Mouse (Mus musculus) gastrocnemius, adult 2 months (tissue): ENCODE measurements around the gene Krt12. TPM values are rescaled to one million over a fixed set of nuclear protein-coding genes. Genes with fewer than 3 reads are reported as not detected.
A peak's percentile ranks its signal among the peaks of the same experiment; 100 is the strongest.

Experiments used
- DNase-seq: peaks from one replicate; pipeline ENCODE4 v3.0.0; 2022
- H3K27ac ChIP-seq: fragments of 200-600 bp; 2 replicates; pipeline ENCODE4 v1.8.1; 2022; ENCODE audit warnings: mild to moderate bottlenecking
- H3K4me3 ChIP-seq: fragments of 200-600 bp; 2 replicates; pipeline ENCODE4 v1.8.1; 2022; ENCODE audit warnings: mild to moderate bottlenecking, moderate library complexity
- CTCF ChIP-seq: fragments of 200-600 bp; IDR thresholded peaks from 2 replicates; pipeline ENCODE4 v1.8.1; 2022; ENCODE audit warnings: antibody characterized with exemption, mild to moderate bottlenecking, moderate library complexity
- intact Hi-C: fragments of 180-260 bp; cut with DNase I; formaldehyde crosslinking; loops from one replicate; pipeline ENCODE4 v1.15.1; 2025
- long read RNA-seq, 2 experiments: library from polyadenylated mRNA; stranded (forward); transcript quantifications; one replicate each; pipeline ENCODE4 v2.0.0; 2021
- total RNA-seq, 2 experiments: library from RNA; stranded (reverse); gene quantifications; 2 replicates each; pipeline ENCODE4 v1.2.3; 2021

Gene Krt12
- total RNA-seq = not detected
- long read RNA-seq, experiment 1 = 0 reads
- long read RNA-seq, experiment 2, partial matches to known transcripts = 1 of 1 reads
- long read RNA-seq, experiment 2, other reads (novel, unspliced or antisense) = 0 of 1 reads

DNA sequence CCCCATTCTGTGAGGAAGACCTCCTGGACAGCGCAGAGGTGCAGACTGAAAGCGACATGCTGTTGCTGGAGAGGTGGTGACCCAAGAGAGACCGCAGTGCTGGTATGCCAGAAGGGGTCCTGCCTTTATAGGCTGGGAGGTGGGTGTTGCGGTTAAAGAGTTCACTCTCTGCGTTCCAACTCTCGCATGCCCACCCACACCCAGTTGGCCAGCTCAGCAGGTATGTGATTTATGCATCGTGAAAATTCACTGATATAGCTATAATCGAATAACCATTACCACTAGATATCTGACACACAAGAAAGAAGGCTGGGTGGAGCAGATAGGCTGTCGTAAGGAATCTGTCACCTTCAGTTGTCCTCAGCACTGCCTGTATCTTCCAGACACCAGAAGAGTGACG is at the start of gene Krt12:
Krt12 (minus strand) TSS at position 101 of the 400 bp plus-strand sequence.
- H3K4me3 ChIP-seq = no peak within 1 kb of the TSS
- intact Hi-C loops = no loop called here
- TF ChIP-seq CTCF = no peak
- H3K27ac ChIP-seq = no peak within 1 kb of the TSS
- no peak for DNase-seq

DNA sequence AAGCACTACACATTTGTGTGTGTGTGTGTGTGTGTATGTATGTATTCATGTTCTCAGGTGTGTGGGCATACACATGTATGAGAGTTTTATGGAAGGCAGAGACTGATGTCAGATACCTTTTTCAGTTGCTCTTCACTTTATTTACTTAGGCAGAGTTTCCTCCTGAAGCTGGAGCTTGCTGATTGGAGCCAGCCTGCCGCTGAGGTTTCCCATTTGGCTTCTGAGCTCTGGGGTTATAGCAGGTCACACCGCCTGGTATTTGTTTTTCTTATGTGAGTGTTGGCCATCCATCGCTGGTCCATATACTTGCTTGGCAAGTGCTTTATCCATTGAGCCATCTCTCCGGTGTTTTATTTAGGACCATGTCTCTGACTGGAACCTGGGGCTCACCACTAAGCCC is 47.2 kb upstream of the Krt12 start:
- TF ChIP-seq CTCF = no peak
- no peak overlapping the region for H3K4me3 ChIP-seq
- DNase-seq = no peak
- no peak overlapping the region for H3K27ac ChIP-seq
- intact Hi-C loops = loop anchor here (5.0 to 10.0 kb wide), 3 partner anchors 106 to 828 kb away; no protein-coding TSS in a partner anchor

DNA sequence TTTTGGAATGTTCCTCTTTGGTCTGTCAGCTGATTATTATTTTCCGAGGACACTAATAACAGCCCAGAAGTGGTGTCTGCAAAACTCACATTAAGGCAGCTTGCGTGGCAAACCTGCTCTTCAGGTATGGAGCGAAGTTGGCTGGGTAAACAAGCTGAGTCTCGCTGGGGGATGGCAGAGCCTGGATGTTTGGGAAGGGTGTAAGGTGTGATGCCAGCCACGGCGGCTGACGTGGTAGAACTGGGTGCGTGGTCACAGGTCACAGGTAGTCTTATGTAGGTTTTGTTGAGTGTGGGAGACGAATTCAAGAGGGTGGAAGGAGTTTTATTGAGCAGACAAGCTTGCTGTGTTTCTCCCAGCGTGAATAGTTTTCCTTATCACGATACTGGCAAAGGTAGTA is 46.5 kb upstream of the Krt12 start:
- TF ChIP-seq CTCF = no peak
- no peak overlapping the region for H3K27ac ChIP-seq
- no peak overlapping the region for H3K4me3 ChIP-seq
- intact Hi-C loops = loop anchor here (5.0 to 10.0 kb wide), 3 partner anchors 106 to 829 kb away; no protein-coding TSS in a partner anchor
- no peak for DNase-seq

DNA sequence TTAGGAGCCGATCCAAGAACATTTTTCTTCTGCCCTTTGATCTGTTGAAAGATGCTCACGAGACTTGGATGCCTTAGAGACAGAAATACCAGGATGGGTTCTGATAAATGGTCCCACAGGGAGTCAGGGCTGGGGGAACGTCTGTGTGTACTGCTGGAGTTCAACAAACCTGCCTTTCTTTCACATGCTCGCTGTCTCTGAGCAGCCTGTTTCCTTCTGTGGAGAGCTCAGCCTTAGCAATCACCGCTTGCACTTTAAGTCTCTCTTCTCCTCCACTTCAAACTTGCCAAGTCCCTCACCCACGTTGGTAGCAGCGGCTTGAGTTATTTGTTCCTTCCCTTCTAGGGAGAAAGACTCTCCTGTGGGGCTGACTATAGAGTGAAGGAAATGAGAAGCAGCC is 44.3 kb upstream of the Krt12 start:
- no peak for DNase-seq
- no peak overlapping the region for H3K4me3 ChIP-seq
- intact Hi-C loops = loop anchor here (5.0 to 10.0 kb wide), 3 partner anchors 108 to 831 kb away; no protein-coding TSS in a partner anchor
- H3K27ac ChIP-seq = no peak overlapping the region
- no peak for TF ChIP-seq CTCF

DNA sequence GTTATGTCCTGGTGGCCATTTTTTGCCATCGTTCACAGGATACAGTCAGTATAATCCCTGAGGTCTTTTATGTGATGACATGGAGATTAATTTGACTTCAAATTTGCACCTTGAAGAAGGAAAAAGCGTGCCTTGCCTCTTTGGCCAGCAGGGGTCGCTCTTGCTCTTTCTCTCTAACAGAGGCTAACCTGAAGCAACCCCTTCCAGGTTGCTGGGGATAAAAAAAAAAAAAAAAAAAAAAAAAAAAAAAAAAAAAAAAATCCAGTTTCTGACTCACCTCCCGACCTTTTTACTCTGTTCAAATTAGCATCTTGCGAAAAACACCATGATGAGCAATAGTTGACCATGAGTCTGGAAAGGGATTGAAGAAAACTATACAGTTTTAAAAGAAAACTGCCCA is 42.8 kb upstream of the Krt12 start:
- peak; percentile 78 for TF ChIP-seq CTCF
- no peak overlapping the region for H3K27ac ChIP-seq
- H3K4me3 ChIP-seq = no peak overlapping the region
- DNase-seq = peak; percentile 71
- intact Hi-C loops = loop anchor here (2.0 to 10.0 kb wide), 5 partner anchors 110 to 832 kb away; no protein-coding TSS in a partner anchor

DNA sequence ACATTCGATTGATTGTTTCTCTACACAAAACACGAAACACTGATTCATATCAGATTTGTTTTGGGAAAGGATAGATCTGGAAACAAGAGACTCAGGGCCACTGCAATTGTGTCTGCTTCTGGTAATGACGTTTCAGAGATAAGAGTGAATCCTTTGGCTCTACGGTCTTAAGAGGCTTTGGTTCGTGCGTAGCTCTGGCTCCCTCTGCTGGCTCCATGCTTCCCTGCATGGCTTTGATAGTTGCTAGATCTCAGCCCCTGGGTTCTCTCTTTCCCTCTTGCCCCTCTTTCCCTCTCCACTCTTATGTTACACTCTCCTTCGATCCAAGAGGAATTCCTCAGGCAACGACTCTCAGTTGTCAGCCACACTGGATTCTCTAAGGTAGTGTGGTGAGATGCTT is 41.1 kb upstream of the Krt12 start:
- Histone ChIP-seq H3K27ac (no peak overlapping the region), H3K4me3 (no peak overlapping the region)
- peak; percentile 82 for TF ChIP-seq CTCF
- DNase-seq = peak; percentile 57
- intact Hi-C loops = loop anchor here (2.0 to 10.0 kb wide), 4 partner anchors 84 to 702 kb away; no protein-coding TSS in a partner anchor

DNA sequence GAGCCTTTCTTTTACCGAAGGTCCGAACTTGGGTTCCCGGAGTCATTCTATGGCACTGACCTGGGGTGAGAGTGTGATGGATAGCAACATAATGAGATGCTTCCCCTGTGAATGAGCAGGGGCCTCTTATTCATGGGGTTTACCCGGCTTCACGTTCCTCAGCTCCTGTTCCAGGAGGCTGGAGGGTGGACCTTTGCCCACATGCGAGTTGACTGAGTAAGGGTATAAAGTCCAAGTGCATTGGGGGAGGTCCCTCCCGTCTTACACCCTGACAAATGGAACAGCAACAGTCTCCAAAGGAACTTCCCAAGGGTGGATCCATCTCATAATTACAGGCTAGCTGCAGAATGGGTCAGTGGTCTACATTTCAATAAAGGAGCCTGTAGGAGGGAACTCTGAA is 39.7 kb upstream of the Krt12 start:
- DNase-seq = no peak
- no peak for TF ChIP-seq CTCF
- H3K27ac ChIP-seq = no peak overlapping the region
- intact Hi-C loops = loop anchor here (2.0 to 10.0 kb wide), 4 partner anchors 83 to 703 kb away; no protein-coding TSS in a partner anchor
- no peak overlapping the region for H3K4me3 ChIP-seq

DNA sequence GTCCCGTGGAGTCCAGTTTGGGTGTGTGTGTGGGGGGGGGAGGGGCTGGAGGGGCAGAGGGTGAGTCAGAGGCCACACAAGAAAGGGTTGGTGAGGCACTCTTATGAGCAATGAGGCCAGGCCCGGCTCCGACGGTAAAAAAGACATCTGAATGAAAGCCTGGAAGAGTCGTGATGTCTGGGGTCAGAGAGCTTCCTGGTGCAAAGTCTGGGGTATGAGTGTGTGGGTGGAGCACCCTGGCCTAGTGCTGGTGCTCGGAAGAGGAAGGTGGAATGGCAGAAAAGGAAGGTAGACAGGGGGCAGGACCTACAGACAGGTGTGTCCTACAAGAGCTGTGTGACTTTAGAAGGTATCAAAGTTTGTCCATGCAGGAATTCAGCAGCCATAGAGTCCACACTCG is 36.8 kb upstream of the Krt12 start:
- H3K27ac ChIP-seq = no peak overlapping the region
- H3K4me3 ChIP-seq = no peak overlapping the region
- no peak for TF ChIP-seq CTCF
- intact Hi-C loops = no loop called here
- no peak for DNase-seq

DNA sequence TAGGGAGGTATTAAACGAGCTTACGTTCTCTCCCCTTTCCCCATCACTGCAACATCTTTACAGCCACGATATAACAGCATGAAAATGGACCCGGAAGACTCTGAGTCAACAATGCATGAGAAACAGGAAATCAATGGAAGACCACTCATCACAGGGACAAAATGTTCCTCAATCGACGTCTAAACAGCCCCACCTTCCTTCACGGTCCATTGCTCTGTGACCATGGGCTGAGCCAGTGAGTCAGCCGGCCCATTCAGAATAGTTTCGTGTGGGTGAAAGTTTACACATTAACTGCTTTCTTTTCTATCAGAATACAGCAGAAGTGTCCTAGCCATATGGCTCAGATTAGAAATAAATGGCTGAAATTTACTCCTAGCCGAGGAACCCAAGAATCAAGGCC is 32.7 kb upstream of the Krt12 start:
- DNase-seq = no peak
- no peak overlapping the region for H3K4me3 ChIP-seq
- H3K27ac ChIP-seq = no peak overlapping the region
- intact Hi-C loops = no loop called here
- no peak for TF ChIP-seq CTCF

DNA sequence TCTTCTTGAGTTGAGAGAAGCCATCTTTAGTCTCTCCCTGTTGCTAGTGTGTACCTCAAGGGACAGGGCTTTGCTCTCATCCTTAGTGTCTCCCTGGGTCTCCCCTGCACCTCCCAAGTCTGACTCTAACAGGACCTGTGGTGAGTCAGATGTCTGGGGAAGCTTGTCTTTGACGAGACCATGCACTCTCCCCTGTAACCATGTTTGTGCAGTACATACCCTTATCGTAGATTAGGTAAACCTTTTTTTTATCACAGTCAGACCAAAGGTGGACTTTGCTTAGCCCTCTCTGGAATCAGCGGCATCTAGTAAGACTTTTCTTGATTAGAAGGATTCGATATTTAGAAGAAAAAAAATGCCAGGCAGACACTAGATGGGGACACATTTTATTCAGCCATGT is 32.0 kb upstream of the Krt12 start:
- no peak overlapping the region for H3K4me3 ChIP-seq
- no peak for TF ChIP-seq CTCF
- no peak overlapping the region for H3K27ac ChIP-seq
- intact Hi-C loops = no loop called here
- DNase-seq = no peak

DNA sequence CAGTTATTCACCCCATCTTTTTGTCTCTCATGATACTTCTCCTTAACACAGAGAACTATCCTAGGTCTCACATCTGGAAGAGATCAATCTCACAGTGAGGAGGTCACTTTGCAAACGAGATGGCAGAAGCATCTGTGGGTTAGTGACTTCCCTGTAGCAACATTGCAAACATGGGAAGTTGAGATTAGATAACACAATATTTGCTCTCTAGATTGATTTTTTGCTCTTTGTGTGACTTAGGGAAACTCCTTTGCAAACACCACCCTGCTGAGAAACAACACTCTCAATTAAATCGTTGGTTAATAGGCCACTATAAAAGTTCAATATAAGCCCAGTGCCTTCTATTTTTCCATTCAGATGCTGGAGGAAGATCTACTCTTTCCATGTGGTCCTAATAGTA is 26.7 kb upstream of the Krt12 start:
- intact Hi-C loops = no loop called here
- no peak for DNase-seq
- TF ChIP-seq CTCF = no peak
- H3K27ac ChIP-seq = no peak overlapping the region
- no peak overlapping the region for H3K4me3 ChIP-seq

DNA sequence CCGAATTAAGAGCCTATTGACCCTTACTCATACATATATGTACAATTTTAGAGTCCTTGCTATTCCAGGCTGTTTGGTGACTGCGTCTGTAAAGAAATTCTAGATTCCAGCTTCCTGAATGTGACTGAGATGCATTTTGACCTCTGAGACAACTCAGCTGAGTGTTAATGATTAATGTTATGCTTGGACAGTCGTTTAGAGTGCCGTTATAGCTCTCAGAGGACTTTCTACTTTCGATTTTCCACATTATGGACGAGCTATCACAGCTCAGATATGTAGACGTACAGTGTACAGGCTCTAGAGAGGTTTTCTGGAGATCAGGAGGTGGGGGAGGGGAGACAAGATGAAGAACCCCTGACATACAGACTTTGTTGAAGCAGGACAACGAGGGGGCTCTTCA is 19.2 kb upstream of the Krt12 start:
- Histone ChIP-seq H3K4me3 (no peak overlapping the region), H3K27ac (no peak overlapping the region)
- TF ChIP-seq CTCF = no peak
- intact Hi-C loops = no loop called here
- no peak for DNase-seq

DNA sequence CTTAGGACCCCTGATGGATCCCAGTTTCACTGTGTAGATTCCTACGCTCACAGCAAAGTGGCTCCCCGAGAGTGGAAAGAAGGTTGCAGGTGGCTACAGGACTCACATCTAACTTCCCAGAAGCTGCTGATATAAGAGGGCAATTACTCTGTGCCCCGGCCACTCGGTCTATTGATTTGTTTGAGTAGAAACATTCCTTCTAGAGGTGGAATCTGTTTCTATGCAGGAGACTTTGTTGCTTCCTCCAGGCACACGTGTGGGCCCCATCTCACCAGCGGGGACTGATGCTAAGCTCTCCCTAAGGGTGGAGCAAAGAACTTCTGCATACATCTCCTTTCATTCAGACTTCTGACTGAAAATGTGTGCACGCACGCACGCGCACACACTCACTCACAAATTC is 17.4 kb upstream of the Krt12 start:
- no peak for TF ChIP-seq CTCF
- intact Hi-C loops = no loop called here
- DNase-seq = no peak
- Histone ChIP-seq H3K4me3 (no peak overlapping the region), H3K27ac (no peak overlapping the region)

DNA sequence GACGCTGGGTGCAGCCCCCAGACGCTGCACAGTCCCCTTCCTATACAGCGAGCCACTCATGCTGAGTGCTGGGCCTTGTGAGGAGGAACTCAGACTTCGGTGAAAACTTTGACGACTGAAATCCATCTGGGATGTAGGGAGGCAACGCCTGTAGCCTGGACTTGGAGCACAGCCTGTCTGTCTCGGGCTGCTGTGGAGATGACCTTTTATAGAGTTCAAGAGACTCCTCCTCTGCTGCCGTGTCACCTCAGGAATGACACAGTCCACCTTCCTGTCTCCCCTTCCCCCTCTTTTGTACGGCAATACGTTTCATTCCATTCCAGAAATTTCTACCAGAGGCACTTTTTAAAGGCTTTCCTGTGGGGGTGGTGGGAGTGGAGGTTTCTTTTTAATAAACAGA is 15.9 kb upstream of the Krt12 start, which contains the start of gene Krt20:
Krt20 (minus strand) TSS at position 179 of the 400 bp plus-strand sequence.
- intact Hi-C loops = no loop called here
- Histone ChIP-seq H3K27ac (no peak within 1 kb of the TSS), H3K4me3 (no peak within 1 kb of the TSS)
- TF ChIP-seq CTCF = no peak
- DNase-seq = no peak
